Mouse (Mus musculus) lung, postnatal 0 days (tissue): ENCODE measurements around the gene Tst.

Experiments used
- CTCF ChIP-seq: IDR thresholded peaks from 2 replicates; pipeline ENCODE4 v1.5.1; 2016; ENCODE audit warnings: antibody characterized with exemption, mild to moderate bottlenecking
- EP300 ChIP-seq: IDR thresholded peaks from 2 replicates; pipeline ENCODE4 v1.6.1; 2016; ENCODE audit warnings: antibody characterized with exemption, mild to moderate bottlenecking, control low read depth

DNA sequence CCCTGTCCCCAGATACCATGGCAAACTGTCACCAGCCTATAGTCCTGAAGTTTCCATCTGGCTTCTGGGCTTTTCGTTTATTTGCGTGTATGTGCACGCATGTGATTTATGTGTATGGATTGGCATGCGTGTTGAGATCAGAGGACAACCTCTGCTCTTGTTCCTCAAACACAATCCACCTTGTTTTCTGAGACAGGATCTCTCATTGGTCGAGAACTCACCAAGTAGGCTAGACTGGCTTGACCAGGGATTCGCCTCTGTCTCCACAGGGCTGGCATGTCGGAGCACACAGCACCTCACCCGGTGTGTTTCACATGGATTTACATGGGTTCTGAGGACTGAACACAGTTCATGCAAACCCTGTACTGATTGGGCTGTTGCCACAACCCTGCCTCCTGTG is 8.4 kb upstream of the Tst start:
- no peak for TF ChIP-seq CTCF
- TF ChIP-seq EP300 = no peak
